Mouse (Mus musculus): ENCODE measurements around the gene Ell. TPM values are rescaled to one million over a fixed set of nuclear protein-coding genes. Genes with fewer than 3 reads are reported as not detected.

Gene Ell
- polyA plus RNA-seq, 1 experiment from 2014 or later: 17.1 TPM

DNA sequence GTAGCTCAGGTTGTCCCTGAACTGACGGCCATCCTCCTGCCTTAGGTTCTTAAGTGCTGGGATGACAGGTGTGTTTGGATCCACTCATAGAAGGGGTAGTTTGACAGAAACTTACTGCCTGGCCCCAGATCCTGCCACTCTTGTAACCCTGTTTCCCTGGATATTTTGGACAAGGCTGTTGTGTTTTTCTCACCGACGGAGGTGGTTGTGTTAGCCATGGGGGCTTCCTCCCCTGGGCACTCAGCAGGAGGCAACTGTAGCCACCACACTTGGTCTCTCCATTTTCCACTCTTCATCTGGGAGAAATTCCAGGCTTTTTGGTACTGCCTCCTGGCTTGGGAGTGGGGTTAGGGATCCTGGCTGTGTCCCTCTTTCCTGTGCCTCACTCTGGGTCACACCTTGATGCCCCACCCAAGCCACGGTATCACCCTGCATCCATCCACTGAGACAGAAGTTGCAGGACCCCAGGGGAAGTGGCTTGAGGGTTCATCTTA is 803 bp downstream of the Ell start:
- peaks cover 12% of the 10 kb centered on the region for H3K4me1 ChIP-seq (ENCODE audit: control insufficient read depth, insufficient read depth, low read length)
- DNase-seq: no peak
- WGBS: 8% methylated on average over 4 of the region's 4 CpGs

DNA sequence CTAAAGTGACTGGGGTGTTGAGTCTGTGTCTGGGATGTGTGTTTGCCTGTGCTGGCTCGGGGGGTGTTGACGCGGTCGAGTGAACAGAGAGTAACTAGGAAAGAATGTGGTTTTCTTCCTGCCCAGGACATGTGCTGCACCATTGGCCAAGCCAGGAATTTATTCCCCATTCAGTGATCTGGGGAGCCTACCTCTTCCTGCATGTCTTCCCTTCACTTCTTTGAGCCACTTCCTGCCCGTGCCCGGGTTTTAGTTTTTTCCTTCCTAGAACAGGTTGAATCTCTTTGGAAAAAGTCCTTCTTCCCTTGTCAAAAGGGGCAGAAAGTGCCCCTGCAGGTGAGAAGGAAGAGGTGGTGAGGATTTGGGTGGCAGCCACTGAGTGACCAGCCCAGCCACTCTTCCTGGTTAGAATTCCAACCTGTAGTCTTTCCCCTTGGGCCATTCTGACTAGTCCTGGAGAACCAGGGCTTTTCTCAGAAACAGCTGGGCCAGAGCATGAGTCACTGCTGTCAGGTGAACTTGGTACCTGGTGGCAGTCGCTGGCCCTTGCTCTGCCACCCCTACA is 1.3 kb downstream of the Ell start:
- Histone ChIP-seq H3K9me3 (ENCODE audit: control insufficient read depth, low read length) (no peaks in the 10 kb centered on the region), H3K4me3 (replicated peaks; ENCODE audit: low read depth, low read length) (peak overlapping the region; percentile 87), H3K27me3 (ENCODE audit: control insufficient read depth, insufficient read depth, low read length) (no peaks in the 10 kb centered on the region), H3K9ac (replicated peaks; ENCODE audit: low read length) (peak overlapping the region; percentile 77), H3K4me1 (ENCODE audit: control insufficient read depth, insufficient read depth, low read length) (peaks cover 12% of the 10 kb centered on the region), H3K27ac (replicated peaks; ENCODE audit: low read depth, low read length) (no peak overlapping the region), H3K36me3 (ENCODE audit: control insufficient read depth, insufficient read depth, low read length) (peaks cover 17% of the 10 kb centered on the region), H3K4me2 (ENCODE audit: low read length) (peak overlapping the region; percentile 79)
- WGBS: 57% methylated on average over 7 of the region's 7 CpGs
- ATAC-seq (ENCODE audit: low FRiP score, low TSS enrichment): no peak
- no peak for DNase-seq

More for the DNA sequence above, 803 bp downstream of the Ell start:
- ATAC-seq (ENCODE audit: low FRiP score, low TSS enrichment): no peak
- Histone ChIP-seq H3K27me3 (ENCODE audit: control insufficient read depth, insufficient read depth, low read length) (no peaks in the 10 kb centered on the region), H3K9ac (replicated peaks; ENCODE audit: low read length) (peak overlapping the region; percentile 77), H3K9me3 (ENCODE audit: control insufficient read depth, low read length) (no peaks in the 10 kb centered on the region), H3K27ac (replicated peaks; ENCODE audit: low read depth, low read length) (peak overlapping the region; percentile 91), H3K4me2 (ENCODE audit: low read length) (peak overlapping the region; percentile 79), H3K36me3 (ENCODE audit: control insufficient read depth, insufficient read depth, low read length) (peaks cover 22% of the 10 kb centered on the region), H3K4me3 (replicated peaks; ENCODE audit: low read depth, low read length) (peak overlapping the region; percentile 87)

DNA sequence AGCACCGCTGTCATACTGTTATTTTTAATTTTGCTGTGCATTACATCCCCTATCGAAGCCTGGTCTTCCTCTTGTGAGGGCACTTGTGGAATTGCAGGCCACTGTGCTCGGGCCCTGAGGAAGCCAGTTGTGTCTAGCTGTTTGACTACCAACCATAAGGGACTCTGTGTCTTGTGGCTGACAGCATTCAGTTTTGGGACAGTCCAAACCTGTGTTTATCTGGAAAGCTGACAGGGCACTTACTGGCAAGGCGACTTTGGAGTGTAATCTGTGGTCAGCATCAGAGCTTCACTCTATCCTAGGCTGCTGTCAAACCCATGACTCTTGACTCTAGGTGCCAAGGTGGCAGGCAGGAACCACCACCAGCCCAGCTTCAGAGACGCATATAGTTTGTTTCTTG is 1.8 kb downstream of the Ell start:
- no peaks in the 10 kb centered on the region for H3K27me3 ChIP-seq (ENCODE audit: control insufficient read depth, insufficient read depth, low read length)
- H3K9me3 ChIP-seq (ENCODE audit: control insufficient read depth, low read length): no peaks in the 10 kb centered on the region
- H3K4me2 ChIP-seq (ENCODE audit: low read length): peak overlapping the region; percentile 79
- ATAC-seq (ENCODE audit: low FRiP score, low TSS enrichment) (no peak), DNase-seq (no peak)
- H3K27ac ChIP-seq (replicated peaks; ENCODE audit: low read depth, low read length): no peak overlapping the region
- H3K4me3 ChIP-seq (replicated peaks; ENCODE audit: low read depth, low read length): no peak overlapping the region
- H3K4me1 ChIP-seq (ENCODE audit: control insufficient read depth, insufficient read depth, low read length): peaks cover 12% of the 10 kb centered on the region
- WGBS: 90% methylated on average over 5 of the region's 5 CpGs
- no peak overlapping the region for H3K9ac ChIP-seq (replicated peaks; ENCODE audit: low read length)
- H3K36me3 ChIP-seq (ENCODE audit: control insufficient read depth, insufficient read depth, low read length): peaks cover 12% of the 10 kb centered on the region

DNA sequence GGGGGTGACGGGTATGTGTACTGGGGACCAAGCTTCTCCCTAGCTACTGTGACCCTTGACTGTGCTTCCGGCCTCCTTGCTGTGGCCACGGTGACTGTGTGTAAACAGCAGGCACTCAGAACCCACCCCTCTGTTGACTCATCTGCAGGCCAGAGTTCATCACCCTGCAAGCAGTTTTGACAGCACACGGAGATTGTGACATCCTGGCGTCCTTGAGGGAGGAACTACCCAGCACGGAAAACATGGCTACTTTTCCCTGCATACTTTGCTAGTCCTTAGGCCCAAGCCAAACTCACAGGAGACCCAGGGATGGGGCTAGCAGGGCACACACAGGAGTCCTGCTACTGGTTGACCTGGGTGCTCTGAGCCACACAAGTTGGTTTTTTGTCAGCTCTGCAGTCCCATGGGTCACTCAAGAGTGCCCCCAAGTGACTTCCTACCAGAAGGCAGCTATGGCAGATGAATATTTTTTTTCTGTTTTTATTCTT is 5.0 kb downstream of the Ell start:
- ATAC-seq (ENCODE audit: low FRiP score, low TSS enrichment) (no peak), DNase-seq (no peak)
- Histone ChIP-seq H3K36me3 (ENCODE audit: control insufficient read depth, insufficient read depth, low read length) (no peaks in the 10 kb centered on the region; the same call in 1 of the 2 replicates), H3K27ac (replicated peaks; ENCODE audit: low read depth, low read length) (no peak overlapping the region), H3K27me3 (ENCODE audit: control insufficient read depth, insufficient read depth, low read length) (no peaks in the 10 kb centered on the region), H3K4me3 (replicated peaks; ENCODE audit: low read depth, low read length) (no peak overlapping the region), H3K9me3 (ENCODE audit: control insufficient read depth, low read length) (no peaks in the 10 kb centered on the region), H3K9ac (replicated peaks; ENCODE audit: low read length) (no peak overlapping the region), H3K4me1 (ENCODE audit: control insufficient read depth, insufficient read depth, low read length) (peaks cover 12% of the 10 kb centered on the region), H3K4me2 (ENCODE audit: low read length) (no peak overlapping the region)
- 67% methylated on average over 6 of the region's 6 CpGs for WGBS

DNA sequence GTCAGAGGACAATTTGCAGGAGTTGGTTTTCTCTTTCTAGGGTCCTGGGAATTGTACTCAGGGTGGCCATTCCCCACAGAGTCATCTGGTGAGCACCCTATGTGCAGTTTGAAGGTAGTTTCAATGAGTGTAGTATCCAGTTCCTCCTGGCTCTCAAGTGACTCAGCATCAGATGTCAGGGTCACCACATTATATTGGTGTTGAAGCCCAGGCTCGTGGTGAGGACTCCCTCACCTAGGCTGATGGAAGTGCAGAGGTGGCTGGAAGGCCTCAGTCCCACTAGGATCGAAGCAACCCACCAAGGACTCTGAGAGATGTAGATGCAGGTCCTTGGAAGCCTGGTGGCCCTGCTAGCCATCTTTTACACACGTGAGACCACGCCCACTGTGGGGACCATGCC is 7.2 kb downstream of the Ell start:
- Histone ChIP-seq H3K9me3 (ENCODE audit: control insufficient read depth, low read length) (no peaks in the 10 kb centered on the region), H3K27ac (replicated peaks; ENCODE audit: low read depth, low read length) (no peak overlapping the region), H3K4me1 (ENCODE audit: control insufficient read depth, insufficient read depth, low read length) (no peaks in the 10 kb centered on the region), H3K36me3 (ENCODE audit: control insufficient read depth, insufficient read depth, low read length) (no peaks in the 10 kb centered on the region; the same call in 1 of the 2 replicates), H3K4me3 (replicated peaks; ENCODE audit: low read depth, low read length) (no peak overlapping the region), H3K27me3 (ENCODE audit: control insufficient read depth, insufficient read depth, low read length) (no peaks in the 10 kb centered on the region), H3K9ac (replicated peaks; ENCODE audit: low read length) (no peak overlapping the region), H3K4me2 (ENCODE audit: low read length) (no peak overlapping the region)
- 90% methylated on average over 4 of the region's 4 CpGs for WGBS
- ATAC-seq (ENCODE audit: low FRiP score, low TSS enrichment): no peak
- DNase-seq: no peak

DNA sequence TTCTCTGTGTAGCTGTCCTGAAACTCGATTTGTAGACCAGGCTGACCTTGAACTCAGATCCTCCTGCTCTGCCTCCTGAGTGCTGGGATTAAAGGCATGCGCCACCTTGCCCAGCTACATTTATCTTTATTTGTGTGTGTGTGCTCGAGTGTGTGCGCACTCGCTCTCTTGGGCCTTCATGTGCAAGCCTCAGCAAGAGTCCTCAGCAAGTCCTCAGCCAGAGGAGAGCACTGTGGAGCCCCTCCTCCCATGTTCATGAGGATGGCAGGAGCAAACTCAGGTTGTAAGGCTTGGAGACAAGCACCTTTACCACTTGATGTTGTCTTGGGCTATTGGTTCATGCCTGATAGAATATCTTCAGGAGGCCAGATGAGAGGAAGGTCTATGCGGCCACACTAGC is 8.5 kb downstream of the Ell start:
- Histone ChIP-seq H3K36me3 (ENCODE audit: control insufficient read depth, insufficient read depth, low read length) (no peaks in the 10 kb centered on the region; the same call in 1 of the 2 replicates), H3K4me3 (replicated peaks; ENCODE audit: low read depth, low read length) (no peak overlapping the region), H3K27me3 (ENCODE audit: control insufficient read depth, insufficient read depth, low read length) (no peaks in the 10 kb centered on the region), H3K27ac (replicated peaks; ENCODE audit: low read depth, low read length) (no peak overlapping the region), H3K4me2 (ENCODE audit: low read length) (no peak overlapping the region), H3K4me1 (ENCODE audit: control insufficient read depth, insufficient read depth, low read length) (0 out of 2 replicates have a peak, but pooled peaks cover 1% of the 10 kb centered on the region), H3K9ac (replicated peaks; ENCODE audit: low read length) (no peak overlapping the region), H3K9me3 (ENCODE audit: control insufficient read depth, low read length) (no peaks in the 10 kb centered on the region)
- ATAC-seq (ENCODE audit: low FRiP score, low TSS enrichment): no peak
- WGBS: 92% methylated on average over 6 of the region's 6 CpGs
- DNase-seq: no peak

DNA sequence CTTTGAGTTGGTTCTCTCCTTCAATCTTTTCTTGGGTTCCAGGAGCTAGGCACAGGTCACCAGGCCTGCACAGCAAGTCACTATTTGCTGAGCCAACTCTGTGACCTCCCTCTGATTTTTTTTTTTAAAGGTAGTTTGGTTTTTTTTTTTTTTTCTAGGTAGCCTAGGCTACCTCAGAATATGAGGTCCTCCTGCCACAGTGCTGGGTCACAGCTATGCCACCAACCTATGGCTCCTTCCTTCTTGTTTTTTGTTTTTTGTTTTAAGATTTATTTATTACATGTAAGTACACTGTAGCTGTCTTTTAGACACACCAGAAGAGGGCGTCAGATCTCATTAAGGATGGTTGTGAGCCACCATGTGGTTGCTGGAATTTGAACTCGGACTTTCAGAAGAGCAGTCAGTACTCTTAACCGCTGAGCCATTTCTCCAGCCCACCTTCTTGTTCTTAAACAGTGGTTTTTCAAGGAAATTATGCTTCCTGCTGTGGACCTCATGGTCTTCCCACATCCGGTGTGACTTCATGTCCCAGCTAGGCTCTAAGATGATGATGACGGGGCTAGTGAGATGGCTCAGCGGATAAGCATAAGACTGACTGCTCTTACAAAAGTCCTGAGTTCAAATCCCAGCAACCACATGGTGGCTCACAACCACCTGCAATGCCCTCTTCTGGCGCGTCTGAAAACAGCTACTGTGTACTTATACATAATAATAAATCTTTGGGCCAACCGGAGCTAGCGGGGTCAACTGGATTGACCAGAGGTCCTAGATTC is 10.3 kb downstream of the Ell start:
- 0 out of 2 replicates have a peak, but pooled peaks cover 2% of the 10 kb centered on the region for H3K4me1 ChIP-seq (ENCODE audit: control insufficient read depth, insufficient read depth, low read length)
- no peaks in the 10 kb centered on the region; the same call in 1 of the 2 replicates for H3K36me3 ChIP-seq (ENCODE audit: control insufficient read depth, insufficient read depth, low read length)
- no peak for ATAC-seq (ENCODE audit: low FRiP score, low TSS enrichment)
- H3K27me3 ChIP-seq (ENCODE audit: control insufficient read depth, insufficient read depth, low read length): no peaks in the 10 kb centered on the region
- H3K9ac ChIP-seq (replicated peaks; ENCODE audit: low read length): no peak overlapping the region
- WGBS: 95% methylated on average over 10 of the region's 10 CpGs
- H3K4me2 ChIP-seq (ENCODE audit: low read length): no peak overlapping the region
- H3K27ac ChIP-seq (replicated peaks; ENCODE audit: low read depth, low read length): no peak overlapping the region
- H3K9me3 ChIP-seq (ENCODE audit: control insufficient read depth, low read length): no peaks in the 10 kb centered on the region
- DNase-seq: no peak
- no peak overlapping the region for H3K4me3 ChIP-seq (replicated peaks; ENCODE audit: low read depth, low read length)

DNA sequence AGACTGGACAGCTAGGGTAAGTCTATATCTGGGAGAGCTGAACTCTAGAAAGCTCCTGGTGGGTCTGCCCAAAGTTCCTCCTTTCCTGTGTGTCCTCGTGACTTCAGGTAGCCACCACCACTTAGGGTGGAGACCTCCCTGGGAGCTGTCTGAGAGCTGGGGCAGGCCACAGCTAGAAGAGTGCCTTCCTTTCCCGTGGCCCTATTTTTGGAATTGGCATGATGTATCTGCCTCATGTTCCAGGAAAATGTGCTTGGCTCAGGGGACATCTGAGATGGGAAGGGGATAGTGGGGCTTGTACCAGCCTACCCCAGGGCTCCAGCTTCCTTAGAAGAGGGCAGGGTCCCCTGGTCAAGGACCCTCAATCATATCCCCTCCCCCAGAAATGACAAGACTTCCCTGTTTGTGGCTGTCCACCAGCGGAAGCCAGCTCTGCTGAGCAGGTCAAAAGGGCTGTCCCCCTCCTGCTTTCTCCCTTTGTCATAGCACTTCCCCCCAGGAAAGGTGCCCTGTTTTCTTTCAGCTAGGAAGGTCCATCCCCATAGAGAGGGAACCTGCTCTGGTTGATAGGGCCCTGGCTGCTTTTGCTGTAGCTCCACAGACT is 12.4 kb downstream of the Ell start:
- no peaks in the 10 kb centered on the region for H3K9me3 ChIP-seq (ENCODE audit: control insufficient read depth, low read length)
- no peak for ATAC-seq (ENCODE audit: low FRiP score, low TSS enrichment)

More for the DNA sequence above, 12.4 kb downstream of the Ell start:
- 83% methylated on average over 3 of the region's 3 CpGs for WGBS
- H3K4me1 ChIP-seq (ENCODE audit: control insufficient read depth, insufficient read depth, low read length): 0 out of 2 replicates have a peak, but pooled peaks cover 2% of the 10 kb centered on the region
- no peaks in the 10 kb centered on the region for H3K36me3 ChIP-seq (ENCODE audit: control insufficient read depth, insufficient read depth, low read length)
- no peak overlapping the region for H3K4me3 ChIP-seq (replicated peaks; ENCODE audit: low read depth, low read length)
- no peak overlapping the region for H3K4me2 ChIP-seq (ENCODE audit: low read length)
- no peaks in the 10 kb centered on the region for H3K27me3 ChIP-seq (ENCODE audit: control insufficient read depth, insufficient read depth, low read length)
- no peak for DNase-seq
- H3K9ac ChIP-seq (replicated peaks; ENCODE audit: low read length): no peak overlapping the region
- no peak overlapping the region for H3K27ac ChIP-seq (replicated peaks; ENCODE audit: low read depth, low read length)

All from midbrain, embryonic 14.5 days (tissue).